Mouse (Mus musculus) lung, adult 10 weeks (tissue): ENCODE data around the gene Prpsap1. TPM values are rescaled to one million over a fixed set of nuclear protein-coding genes. Genes with fewer than 3 reads are reported as not detected.

Experiments
- polyA plus RNA-seq: library from polyadenylated mRNA; stranded (reverse); fragments of 350-450 nt; fragmentation: Illumina TruSeq; extraction: RNeasy Lipid Tissue Mini Kit (QIAGEN cat#74804); gene quantifications from one replicate; pipeline ENCODE4 v1.2.3, GENCODE M21; 2014; ENCODE audit warnings: low read depth, low replicate concordance; ENCODE audit not compliant: insufficient read depth

The Prpsap1 gene
- 39.3 TPM for polyA plus RNA-seq

GRCm38 (mm10) chr11:116493795-116494252, at the start of gene Prpsap1:
Gene Prpsap1 (minus strand): TSS chr11:116494202.

GRCm38 (mm10) chr11:116530187-116531147, 36.5 kb upstream of the Prpsap1 start, which contains the start of gene Sphk1:
Gene Sphk1 (plus strand): TSS chr11:116530925.

GRCm38 (mm10) chr11:116466141-116466540, 27.9 kb downstream of the Prpsap1 start, which contains the start of gene Qrich2:
Gene Qrich2 (minus strand): TSS chr11:116466241.

GRCm38 (mm10) chr11:116433356-116434286, 60.4 kb downstream of the Prpsap1 start, which contains the start of gene Ubald2:
Gene Ubald2 (plus strand): TSS chr11:116434094.

Other genes starting within 250 kb of the Prpsap1 start
- gene Srp68, start 220.0 kb downstream of the Prpsap1 start, polyA plus RNA-seq: 30.4 TPM
- gene Galr2, start 213.3 kb downstream of the Prpsap1 start, polyA plus RNA-seq: not detected
- 22.5 TPM for gene Exoc7, start 187.0 kb downstream of the Prpsap1 start, polyA plus RNA-seq
- gene Foxj1, start 158.8 kb downstream of the Prpsap1 start, polyA plus RNA-seq: 46.0 TPM
- gene Rnf157, start 81.2 kb downstream of the Prpsap1 start, polyA plus RNA-seq: 1.5 TPM
- 70.7 TPM for gene Ubald2, start 60.1 kb downstream of the Prpsap1 start, polyA plus RNA-seq
- gene Qrich2, start 28.0 kb downstream of the Prpsap1 start, polyA plus RNA-seq: 0.22 TPM
- 23.0 TPM for gene Sphk1, start 36.7 kb upstream of the Prpsap1 start, polyA plus RNA-seq
- 7.1 TPM for gene Ube2o, start 87.2 kb upstream of the Prpsap1 start, polyA plus RNA-seq
- not detected for gene Aanat, start 92.2 kb upstream of the Prpsap1 start, polyA plus RNA-seq
- 13.5 TPM for gene Rhbdf2, start 132.8 kb upstream of the Prpsap1 start, polyA plus RNA-seq
- gene Prcd, start 159.3 kb upstream of the Prpsap1 start, polyA plus RNA-seq: 6.3 TPM
- 26.4 TPM for gene Cygb, start 160.1 kb upstream of the Prpsap1 start, polyA plus RNA-seq